Mouse (Mus musculus) testis, postnatal 14 days (tissue): ENCODE measurements around the gene Rras2.
A peak's percentile ranks its signal among the peaks of the same experiment; 100 is the strongest.

ENCODE experiments used
- DNase-seq: peaks from one replicate; pipeline ENCODE4 v3.0.0; 2021; ENCODE audit warnings: low spot score

The Rras2 gene

GRCm38 (mm10) chr7:114071851-114072616 lies 45.5 kb downstream of the Rras2 start:
- DNase-seq, result peak; percentile 13

- DNase-seq, result no peak
These were observed 46.2 kb downstream of the Rras2 start for GRCm38 (mm10) chr7:114071395-114071794.

- no peak for DNase-seq
These were observed 47.1 kb downstream of the Rras2 start for GRCm38 (mm10) chr7:114070458-114070840.

- DNase-seq, result no peak
These were observed 47.7 kb downstream of the Rras2 start for GRCm38 (mm10) chr7:114069726-114070457.

GRCm38 (mm10) chr7:114068956-114069533 lies 48.5 kb downstream of the Rras2 start:
- no peak for DNase-seq

GRCm38 (mm10) chr7:114066529-114067178 lies 50.9 kb downstream of the Rras2 start:
- peak; percentile 56 for DNase-seq

- DNase-seq, result no peak
These were observed 52.0 kb downstream of the Rras2 start for GRCm38 (mm10) chr7:114065407-114066185.

- no peak for DNase-seq
These were observed 53.6 kb downstream of the Rras2 start for GRCm38 (mm10) chr7:114063966-114064365.

- no peak for DNase-seq
These were observed 54.0 kb downstream of the Rras2 start for GRCm38 (mm10) chr7:114063534-114063933.

- DNase-seq, result peak; percentile 62
These were observed 55.1 kb downstream of the Rras2 start for GRCm38 (mm10) chr7:114062451-114062850.

GRCm38 (mm10) chr7:114060445-114060844 lies 57.1 kb downstream of the Rras2 start:
- no peak for DNase-seq

- no peak for DNase-seq
These were observed 58.6 kb downstream of the Rras2 start for GRCm38 (mm10) chr7:114058927-114059441.

- no peak for DNase-seq
These were observed 59.4 kb downstream of the Rras2 start for GRCm38 (mm10) chr7:114058166-114058565.

GRCm38 (mm10) chr7:114053720-114054119 lies 63.9 kb downstream of the Rras2 start:
- DNase-seq, result no peak

- DNase-seq, result no peak
These were observed 71.8 kb downstream of the Rras2 start for GRCm38 (mm10) chr7:114045814-114046213.

- no peak for DNase-seq
These were observed 73.5 kb downstream of the Rras2 start for GRCm38 (mm10) chr7:114043929-114044549.

- no peak for DNase-seq
These were observed 74.3 kb downstream of the Rras2 start for GRCm38 (mm10) chr7:114042973-114043928.

GRCm38 (mm10) chr7:114041349-114041748 lies 76.2 kb downstream of the Rras2 start:
- no peak for DNase-seq

- no peak for DNase-seq
These were observed 80.3 kb downstream of the Rras2 start for GRCm38 (mm10) chr7:114037237-114037636.

GRCm38 (mm10) chr7:114029596-114029995 lies 88.0 kb downstream of the Rras2 start:
- peak; percentile 24 for DNase-seq
